Mouse (Mus musculus): ENCODE results near the gene Sarnp.

GRCm38 (mm10) chr10:128889846-128890245, 72.7 kb downstream of the Sarnp start:
- TF ChIP-seq POLR2A (IDR thresholded peaks at IDR 0.05; ENCODE audit: insufficient read length, low read depth), result no peak
- TF ChIP-seq MAX (IDR thresholded peaks at IDR 0.05; ENCODE audit: low read depth), result no peak
- TF ChIP-seq USF1 (IDR thresholded peaks at IDR 0.05; ENCODE audit: low read depth), result no peak
- no peak for TF ChIP-seq TCF12 (IDR thresholded peaks at IDR 0.05; ENCODE audit: insufficient read depth, poor library complexity, severe bottlenecking)
- no peak for TF ChIP-seq TCF3 (IDR thresholded peaks at IDR 0.05; ENCODE audit: insufficient read length, low read depth)
- no peak for TF ChIP-seq CEBPB (IDR thresholded peaks at IDR 0.05; ENCODE audit: insufficient read depth, poor library complexity, severe bottlenecking)
- TF ChIP-seq POLR2AphosphoS2 (IDR thresholded peaks at IDR 0.05; ENCODE audit: insufficient read length, low read depth), result no peak
- TF ChIP-seq E2F4 (IDR thresholded peaks at IDR 0.05; ENCODE audit: insufficient read depth), result no peak
- TF ChIP-seq REST (IDR thresholded peaks at IDR 0.05; ENCODE audit: insufficient read depth, insufficient read length), result no peak
- no peak for TF ChIP-seq MYOD1 (IDR thresholded peaks at IDR 0.05; ENCODE audit: control insufficient read depth in 1 of 3, insufficient read length in 2 of 3, low read depth in 2 of 3)
